Comparison of ENCODE assay signal across 33 mouse cellular contexts in the genomic region with DNA sequence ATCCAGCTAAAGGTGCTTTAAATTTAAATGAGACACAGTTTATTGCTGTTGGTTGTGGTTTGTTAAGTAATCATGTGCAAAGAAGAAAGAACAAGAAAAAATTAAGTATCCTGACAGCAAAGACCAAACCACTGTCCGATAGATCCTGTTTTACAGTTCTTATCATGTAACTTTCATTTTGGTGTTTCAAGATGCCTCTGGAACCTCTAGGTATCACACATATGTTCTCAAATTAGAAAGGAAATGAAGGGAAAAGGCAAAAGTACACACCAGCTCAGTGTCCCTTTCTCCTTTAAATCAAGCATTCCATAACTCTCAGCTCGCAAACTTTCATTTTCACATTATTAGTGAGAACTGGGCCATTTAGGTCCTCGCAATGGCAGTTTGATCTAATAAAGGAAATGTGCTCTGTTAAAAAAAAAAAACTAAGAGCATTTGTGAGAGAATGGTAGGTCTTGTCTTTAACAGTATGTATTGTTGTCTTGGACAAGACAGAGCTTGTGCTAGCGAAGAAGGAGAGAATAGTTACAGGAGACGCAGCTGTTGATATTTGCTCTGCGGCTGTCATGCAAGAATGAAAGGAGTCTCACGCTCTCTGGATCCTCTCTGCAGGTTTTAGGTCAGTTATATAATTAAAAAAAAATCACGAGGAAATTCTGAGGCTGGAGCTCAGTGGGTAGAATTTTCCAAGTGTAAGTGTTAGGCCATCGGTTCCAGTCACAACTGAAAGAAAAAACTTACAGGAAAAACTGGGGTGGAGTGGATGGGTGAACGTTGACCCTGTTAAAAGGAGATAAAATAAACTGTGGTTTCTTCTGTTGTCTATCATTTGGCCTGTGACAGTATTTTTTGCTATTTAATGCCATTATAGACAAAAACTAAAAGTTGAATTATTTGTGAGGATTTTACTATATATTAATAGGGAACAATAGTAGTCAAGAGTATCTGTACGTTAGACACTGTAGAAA. TPM values are rescaled to one million over a fixed set of nuclear protein-coding genes. Genes with fewer than 3 reads are reported as not detected.
A peak's percentile ranks its signal among the peaks of the same experiment; 100 is the strongest.
DNase-seq lines count a peak whose midpoint lies in the region; ATAC-seq and TF ChIP-seq lines count a peak whose summit lies in the region.
"Had no signal": no experiment of that assay in that cellular context is flagged by ENCODE, and none has a peak within 500 bp of the region (broad histone marks: within the 10 kb centered on the region; RNA-seq: fewer than 3 reads in every experiment).

No protein-coding gene starts in this region.

- peak overlapping the region; percentile 27; the same call in 1 of the 2 replicates for H3K4me3 ChIP-seq in G1E (ENCODE audit: low read depth, low read length)
- H3K4me3 ChIP-seq in liver, embryonic 12.5 days: no peak overlapping the region
- no peak overlapping the region for H3K4me3 ChIP-seq in kidney, embryonic 15.5 days (replicated peaks)
- no peak overlapping the region for H3K4me3 ChIP-seq in kidney, adult 2 months (ENCODE audit: insufficient read depth, low read depth, low read length)
- H3K4me3 ChIP-seq: embryonic facial prominence, embryonic 15.5 days; heart, adult 2 months; heart, embryonic 13.5 days; hindbrain, embryonic 12.5 days; midbrain, embryonic 13.5 days; neural tube, embryonic 12.5 days had no signal

- H3K27me3 ChIP-seq in G1E (ENCODE audit: insufficient read depth, low read length): no peaks in the 10 kb centered on the region
- no peaks in the 10 kb centered on the region for H3K27me3 ChIP-seq in liver, embryonic 12.5 days (replicated peaks)
- H3K27me3 ChIP-seq in kidney, embryonic 15.5 days: no peaks in the 10 kb centered on the region
- H3K27me3 ChIP-seq in kidney, adult 2 months (replicated peaks; ENCODE audit: control insufficient read depth, insufficient read depth, low read length): no peaks in the 10 kb centered on the region
- H3K27me3 ChIP-seq: embryonic facial prominence, embryonic 15.5 days; heart, embryonic 13.5 days; hindbrain, embryonic 12.5 days; midbrain, embryonic 13.5 days; neural tube, embryonic 12.5 days had no signal

- WGBS in liver, embryonic 12.5 days (ENCODE audit: insufficient replicate concordance): 63% methylated on average over 11 of the region's 11 CpGs
- whole genome bisulfite sequencing in kidney, embryonic 15.5 days: 87% methylated on average over 11 of the region's 11 CpGs
- 86% methylated on average over 11 of the region's 11 CpGs for WGBS in kidney, adult 2 months

- peak overlapping the region; percentile 11; the same call in 1 of the 2 replicates for H3K4me2 ChIP-seq in liver, embryonic 12.5 days
- H3K4me2 ChIP-seq in kidney, embryonic 15.5 days: no peak overlapping the region
- H3K4me2 ChIP-seq: embryonic facial prominence, embryonic 15.5 days; heart, embryonic 13.5 days; hindbrain, embryonic 12.5 days; midbrain, embryonic 13.5 days; neural tube, embryonic 12.5 days had no signal

- DNase-seq in G1E (ENCODE audit: low spot score): no peak
- DNase-seq in Muller cell, postnatal 12 days (ENCODE audit: inconsistent ontology term): peak; percentile 14
- no peak for DNase-seq in adrenal gland, postnatal 25 days
- DNase-seq in kidney, adult 2 months: no peak
- DNase-seq: adrenal gland, adult 2 months; B cell, adult 2 months; cerebellum, adult 18-20 months; cerebellum, postnatal 25 days; embryo, embryonic 11 days; forebrain, postnatal 0 days; gastrocnemius, postnatal 25 days; heart, adult 2 months; heart, postnatal 14 days; layer of hippocampus, adult 9-11 months; lung, adult 2 months; lung, postnatal 14 days; retina, postnatal 1 day; right cerebral cortex, postnatal 4 days; thymus, postnatal 14 days had no signal

- H3K36me3 ChIP-seq in G1E (replicated peaks): no peaks in the 10 kb centered on the region
- H3K36me3 ChIP-seq in liver, embryonic 12.5 days: no peaks in the 10 kb centered on the region
- H3K36me3 ChIP-seq in kidney, embryonic 15.5 days: no peaks in the 10 kb centered on the region
- H3K36me3 ChIP-seq in kidney, adult 2 months (ENCODE audit: control insufficient read depth, insufficient read depth, low read length): no peaks in the 10 kb centered on the region
- H3K36me3 ChIP-seq: embryonic facial prominence, embryonic 15.5 days; heart, embryonic 13.5 days; hindbrain, embryonic 12.5 days; midbrain, embryonic 13.5 days; neural tube, embryonic 12.5 days had no signal

- ATAC-seq in G1E (ENCODE audit: extremely low read depth, insufficient number of reproducible peaks, low FRiP score, poor library complexity, severe bottlenecking): peak; percentile 70
- no peak for ATAC-seq in liver, embryonic 12.5 days
- peak; percentile 81 for ATAC-seq in megakaryocyte progenitor cell, adult 5-6 weeks (replicated peaks; ENCODE audit: poor library complexity)
- no peak for ATAC-seq in kidney, embryonic 15.5 days (replicated peaks; ENCODE audit: low FRiP score)
- ATAC-seq: forebrain, postnatal 0 days; intestine, postnatal 0 days; midbrain, embryonic 13.5 days had no signal

- H3K9me3 ChIP-seq in G1E (replicated peaks): no peaks in the 10 kb centered on the region
- H3K9me3 ChIP-seq in liver, embryonic 12.5 days (replicated peaks): no peaks in the 10 kb centered on the region
- H3K9me3 ChIP-seq in kidney, embryonic 15.5 days (replicated peaks): no peaks in the 10 kb centered on the region
- H3K9me3 ChIP-seq: embryonic facial prominence, embryonic 15.5 days; heart, embryonic 13.5 days; hindbrain, embryonic 12.5 days; midbrain, embryonic 13.5 days; neural tube, embryonic 12.5 days had no signal

- H3K4me1 ChIP-seq in G1E (ENCODE audit: insufficient read depth, low read depth, low read length): peaks cover 38% of the 10 kb centered on the region
- H3K4me1 ChIP-seq in liver, embryonic 12.5 days: no peaks in the 10 kb centered on the region
- H3K4me1 ChIP-seq in kidney, embryonic 15.5 days: no peaks in the 10 kb centered on the region
- no peaks in the 10 kb centered on the region for H3K4me1 ChIP-seq in kidney, adult 2 months (ENCODE audit: control insufficient read depth, insufficient read depth, low read length)
- H3K4me1 ChIP-seq: embryonic facial prominence, embryonic 15.5 days; heart, embryonic 13.5 days; hindbrain, embryonic 12.5 days; midbrain, embryonic 13.5 days; neural tube, embryonic 12.5 days had no signal

- no peak for TF ChIP-seq POLR2A in kidney, adult 2 months (IDR thresholded peaks at IDR 0.05; ENCODE audit: low read depth, low read length)

- H3K27ac ChIP-seq in liver, embryonic 12.5 days: no peak overlapping the region
- H3K27ac ChIP-seq in kidney, embryonic 15.5 days: no peak overlapping the region
- no peak overlapping the region for H3K27ac ChIP-seq in kidney, adult 2 months (ENCODE audit: insufficient read depth, low read depth, low read length)
- H3K27ac ChIP-seq: embryonic facial prominence, embryonic 15.5 days; heart, adult 2 months; heart, embryonic 13.5 days; hindbrain, embryonic 12.5 days; kidney, postnatal 0 days; midbrain, embryonic 13.5 days; neural tube, embryonic 12.5 days had no signal

- H3K9ac ChIP-seq in liver, embryonic 12.5 days: no peak overlapping the region
- H3K9ac ChIP-seq in kidney, embryonic 15.5 days: no peak overlapping the region
- H3K9ac ChIP-seq: embryonic facial prominence, embryonic 15.5 days; forebrain, postnatal 0 days; heart, embryonic 13.5 days; hindbrain, embryonic 12.5 days; midbrain, embryonic 13.5 days; neural tube, embryonic 12.5 days had no signal

- TF ChIP-seq CTCF in G1E (IDR thresholded peaks at IDR 0.05; ENCODE audit: low read depth, low read length): no peak
- no peak for TF ChIP-seq CTCF in kidney, adult 2 months (conservative IDR thresholded peaks at IDR 0.05; ENCODE audit: insufficient read depth, insufficient read length, low read depth, low read length)

RNA-seq across cellular contexts. Expression of gene Clca3a1, which starts 24.7 kb away (rescaled TPM):
- total RNA-seq in G1E (2014; fragmentation: Nextera tagmentation) (61.1 and 62.3 TPM in 2 replicates), G1E (2017) (19.8 and 21.0 TPM in 2 replicates)
- 1.2 and 1.8 TPM in 2 replicates for polyA plus RNA-seq in G1E (2012)
- 3.0 and 3.3 TPM in 2 replicates for polyA plus RNA-seq in liver, embryonic 12.5 days (2016; fragmentation: Nextera tagmentation; extraction: Ambion mirVana)
- total RNA-seq in megakaryocyte progenitor cell, adult 5-6 weeks (2015): 1.7 and 2.0 TPM in 2 replicates
- 0.92 and 2.3 TPM in 2 replicates for total RNA-seq in megakaryocyte progenitor cell, adult 5-6 weeks (2017)
- 10.4 and 11.4 TPM in 2 replicates for polyA plus RNA-seq in kidney, embryonic 15.5 days (2015; fragmentation: Nextera tagmentation; extraction: Ambion mirVana)
- total RNA-seq in adrenal gland, postnatal 25 days (2021): 9.2 TPM in 2 replicates
- 3.0 and 4.3 TPM in 2 replicates for polyA plus RNA-seq in kidney, adult 2 months (2012; rRNA removed)
- total RNA-seq: monocyte, adult 5-6 weeks had no signal

RNA-seq across cellular contexts. Expression of gene Clca3a2, which starts 33.8 kb away (rescaled TPM):
- total RNA-seq in G1E (2014; fragmentation: Nextera tagmentation) (1.7 TPM in 1 of 2 replicates, not detected in the other), G1E (2017) (0.05 and 0.41 TPM in 2 replicates)
- polyA plus RNA-seq in G1E (2012): not detected in 2 replicates
- polyA plus RNA-seq in liver, embryonic 12.5 days (2016; fragmentation: Nextera tagmentation; extraction: Ambion mirVana): not detected in 2 replicates
- not detected in 2 replicates for total RNA-seq in megakaryocyte progenitor cell, adult 5-6 weeks (2015)
- total RNA-seq in megakaryocyte progenitor cell, adult 5-6 weeks (2017): not detected in 2 replicates
- polyA plus RNA-seq in kidney, embryonic 15.5 days (2015; fragmentation: Nextera tagmentation; extraction: Ambion mirVana): 0.38 and 0.41 TPM in 2 replicates
- not detected in 2 replicates for total RNA-seq in adrenal gland, postnatal 25 days (2021)
- 0.63 and 0.75 TPM in 2 replicates for polyA plus RNA-seq in kidney, adult 2 months (2012; rRNA removed)
- total RNA-seq: adrenal gland, adult 2 months; gastrocnemius, postnatal 25 days; megakaryocyte, adult 5-6 weeks; monocyte, adult 5-6 weeks had no signal
- polyA plus RNA-seq: adrenal gland, adult 2 months; forebrain, embryonic 11.5 days; limb, embryonic 11.5 days; midbrain, embryonic 13.5 days; neural tube, embryonic 12.5 days had no signal

Comparison
In these comparisons a context has a peak if more than half of its experiments do, and no peak if none do; other contexts are left out.
1. ATAC-seq: peak in G1E (single experiment) and megakaryocyte progenitor cell, adult 5-6 weeks (single experiment); none in liver, embryonic 12.5 days (single experiment) and kidney, embryonic 15.5 days (single experiment).